Mouse (Mus musculus) forebrain, embryonic 12.5 days (tissue): ENCODE measurements around the gene Rabgef1. TPM values are rescaled to one million over a fixed set of nuclear protein-coding genes. Genes with fewer than 3 reads are reported as not detected.

Source experiments
- ATAC-seq: fragments of 200-750 bp; cut with Nextera tagmentation; 2 replicates; pipeline ENCODE4 v1.8.0; 2017; ENCODE audit warnings: moderate TSS enrichment; ENCODE audit not compliant: low FRiP score
- H3K27ac ChIP-seq: fragments of 300-500 bp; sonication (generic); 2 replicates; pipeline ENCODE4 v1.5.1; 2016; ENCODE audit warnings: mild to moderate bottlenecking
- H3K27me3 ChIP-seq: fragments of 300-500 bp; sonication (generic); 2 replicates; pipeline ENCODE4 v1.6.1; 2016; ENCODE audit warnings: mild to moderate bottlenecking
- H3K36me3 ChIP-seq: fragments of 300-500 bp; sonication (generic); replicated peaks from 2 replicates; pipeline ENCODE4 v1.6.1; 2016; ENCODE audit warnings: mild to moderate bottlenecking
- H3K4me1 ChIP-seq: fragments of 300-500 bp; sonication (generic); 2 replicates; pipeline ENCODE4 v1.6.1; 2016
- H3K4me2 ChIP-seq: fragments of 300-500 bp; sonication (generic); 2 replicates; pipeline ENCODE4 v1.6.1; 2016; ENCODE audit warnings: mild to moderate bottlenecking, moderate library complexity
- H3K4me3 ChIP-seq: fragments of 300-500 bp; sonication (generic); replicated peaks from 2 replicates; pipeline ENCODE4 v1.5.1; 2016; ENCODE audit warnings: mild to moderate bottlenecking
- H3K9ac ChIP-seq: fragments of 300-500 bp; sonication (generic); 2 replicates; pipeline ENCODE4 v1.6.1; 2016; ENCODE audit warnings: mild to moderate bottlenecking
- H3K9me3 ChIP-seq: fragments of 300-500 bp; sonication (generic); 2 replicates; pipeline ENCODE4 v1.6.1; 2016
- WGBS: fragments of 180-500 bp; shearing (Covaris S2); methylation state at CpG from one replicate; pipeline ENCODE4 v1.1.7; 2016; 5-methylcytosine and 5-hydroxymethylcytosine counted together
- polyA plus RNA-seq: library from polyadenylated mRNA; unstranded; fragments of >200 nt; fragmentation: Nextera tagmentation; extraction: Ambion mirVana; gene quantifications from 2 replicates; pipeline ENCODE4 v1.2.1, GENCODE M21; 2016

Rabgef1 gene
- polyA plus RNA-seq, 1 experiment from 2014 or later, result 31.5 TPM

DNA sequence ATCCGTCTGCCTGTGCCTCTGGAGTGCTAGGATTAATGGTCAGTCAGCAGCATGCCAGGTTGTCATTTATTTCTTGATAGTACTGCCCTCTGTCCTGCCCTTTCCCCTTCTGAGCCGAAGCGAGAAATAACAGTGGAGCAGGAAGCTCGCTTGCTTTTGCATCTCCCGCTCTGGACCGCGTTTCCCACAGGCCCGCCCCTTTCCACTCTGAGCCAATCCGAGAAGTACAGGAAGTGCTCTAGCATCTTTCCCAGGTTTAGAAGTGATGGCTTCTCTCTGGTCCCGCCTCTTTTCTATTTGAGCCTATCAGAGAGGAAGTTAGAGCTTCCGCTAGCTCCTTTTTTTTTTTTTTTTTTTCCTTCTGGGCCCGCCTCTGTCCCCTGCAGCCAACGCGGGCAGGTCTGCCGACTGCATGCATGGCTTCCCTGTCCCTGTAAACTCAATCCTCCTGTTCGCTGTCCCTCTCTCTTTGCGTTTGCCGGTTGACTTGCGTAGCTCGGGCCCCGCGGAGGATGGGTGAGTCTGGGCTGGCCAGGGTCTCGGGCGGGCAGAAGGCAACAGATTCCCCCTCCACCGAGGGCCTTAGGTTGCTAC lies 85.2 kb downstream of the Rabgef1 start:
- peak overlapping the region; percentile 79; the same call in 1 of the 2 replicates for H3K27ac ChIP-seq
- H3K27me3 ChIP-seq, result no peaks in the 10 kb centered on the region
- ATAC-seq, result peak; percentile 94
- peak overlapping the region; percentile 87 for H3K4me2 ChIP-seq
- WGBS, result under 1% methylated on average over 25 of the region's 25 CpGs
- peak overlapping the region; percentile 69 for H3K4me3 ChIP-seq
- H3K9me3 ChIP-seq, result no peaks in the 10 kb centered on the region
- H3K4me1 ChIP-seq, result peaks cover 25% of the 10 kb centered on the region
- H3K36me3 ChIP-seq, result peaks cover 18% of the 10 kb centered on the region
- peak overlapping the region; percentile 73 for H3K9ac ChIP-seq

DNA sequence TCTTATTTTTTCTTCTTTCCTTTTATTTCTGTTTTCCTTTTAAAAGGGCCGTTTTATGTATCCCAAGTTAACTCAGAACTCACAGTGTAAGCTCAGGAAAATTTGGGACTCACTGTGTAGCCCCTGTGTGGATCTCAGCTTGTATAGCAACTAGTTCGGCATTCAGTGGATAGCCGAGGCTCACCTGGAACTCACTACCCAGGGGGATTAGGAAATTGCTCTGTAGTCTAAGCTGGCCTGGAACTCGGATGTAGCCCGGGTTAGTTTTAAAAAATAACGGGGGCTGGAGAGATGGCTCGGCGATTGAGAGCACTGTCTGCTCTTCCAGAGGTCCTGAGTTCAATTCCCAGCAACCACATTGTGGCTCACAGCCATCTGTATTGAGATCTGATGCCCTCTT lies 85.7 kb downstream of the Rabgef1 start:
- peak overlapping the region; percentile 79; the same call in 1 of the 2 replicates for H3K27ac ChIP-seq
- H3K36me3 ChIP-seq, result peaks cover 13% of the 10 kb centered on the region
- peak overlapping the region; percentile 69 for H3K4me3 ChIP-seq
- peaks cover 25% of the 10 kb centered on the region for H3K4me1 ChIP-seq
- H3K9ac ChIP-seq, result peak overlapping the region; percentile 73
- no peak for ATAC-seq
- 9% methylated on average over 8 of the region's 8 CpGs for WGBS
- H3K27me3 ChIP-seq, result no peaks in the 10 kb centered on the region
- peak overlapping the region; percentile 67 for H3K4me2 ChIP-seq
- no peaks in the 10 kb centered on the region for H3K9me3 ChIP-seq

DNA sequence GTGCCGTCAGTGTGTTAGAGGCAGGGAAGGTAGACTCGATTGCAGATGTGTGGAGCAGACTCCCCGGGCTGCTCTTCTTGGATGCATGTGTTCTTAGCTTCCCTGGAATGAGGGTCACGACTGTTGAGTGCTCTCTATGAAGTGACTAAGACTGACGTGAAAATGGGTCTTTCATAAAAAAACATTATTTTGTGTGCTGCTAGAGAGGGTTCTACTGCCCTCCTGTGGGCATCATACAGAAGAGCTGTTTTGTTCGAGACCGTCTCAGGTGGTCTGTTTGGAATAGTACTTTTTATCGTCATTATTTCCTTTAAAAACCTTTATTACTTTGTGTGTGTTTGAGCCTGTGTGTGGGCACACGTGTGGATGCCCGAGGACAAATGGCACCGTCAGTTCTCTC lies 91.9 kb downstream of the Rabgef1 start:
- Histone ChIP-seq H3K36me3 (peaks cover 47% of the 10 kb centered on the region), H3K4me3 (no peak overlapping the region), H3K4me2 (no peak overlapping the region), H3K27ac (no peak overlapping the region), H3K9ac (no peak overlapping the region), H3K27me3 (no peaks in the 10 kb centered on the region), H3K4me1 (no peaks in the 10 kb centered on the region), H3K9me3 (no peaks in the 10 kb centered on the region)
- 84% methylated on average over 11 of the region's 11 CpGs for WGBS
- ATAC-seq, result no peak

Other genes with a start within 250 kb of the Rabgef1 start
- 41.2 and 41.3 TPM in 2 replicates for gene Vkorc1l1, start 229.8 kb upstream of the Rabgef1 start, polyA plus RNA-seq
- gene Gusb, start 168.7 kb upstream of the Rabgef1 start, polyA plus RNA-seq, result 17.1 and 20.6 TPM in 2 replicates
- 20.9 and 23.5 TPM in 2 replicates for gene Asl, start 142.6 kb upstream of the Rabgef1 start, polyA plus RNA-seq
- gene Crcp, start 142.5 kb upstream of the Rabgef1 start, polyA plus RNA-seq, result 54.0 and 55.8 TPM in 2 replicates
- gene Tpst1, start 98.5 kb upstream of the Rabgef1 start, polyA plus RNA-seq, result 55.1 and 56.5 TPM in 2 replicates
- gene Kctd7, start 26.9 kb upstream of the Rabgef1 start, polyA plus RNA-seq, result 7.5 and 7.7 TPM in 2 replicates
- gene Tmem248, start 45.3 kb downstream of the Rabgef1 start, polyA plus RNA-seq, result 29.2 and 30.1 TPM in 2 replicates
- 74.9 and 76.2 TPM in 2 replicates for gene Sbds, start 83.7 kb downstream of the Rabgef1 start, polyA plus RNA-seq
- gene Tyw1, start 83.8 kb downstream of the Rabgef1 start, polyA plus RNA-seq, result 28.1 and 29.8 TPM in 2 replicates
- gene Caln1, start 197.7 kb downstream of the Rabgef1 start, polyA plus RNA-seq, result 0.79 and 0.86 TPM in 2 replicates
- gene A330070K13Rik, start 212.8 kb downstream of the Rabgef1 start, polyA plus RNA-seq, result not detected in 2 replicates